Mouse (Mus musculus): Measurements from ENCODE around the gene Olfr922. TPM values are rescaled to one million over a fixed set of nuclear protein-coding genes. Genes with fewer than 3 reads are reported as not detected.

Gene Olfr922
- total and polyA plus RNA-seq, 3 experiments = not detected

- no peak for TF ChIP-seq NRF1 (IDR thresholded peaks at IDR 0.05; ENCODE audit: insufficient read depth, low read depth, low read length, poor library complexity, severe bottlenecking)
- TF ChIP-seq MYB (IDR thresholded peaks at IDR 0.05; ENCODE audit: low read depth, low read length) = no peak
- no peak for TF ChIP-seq POLR2AphosphoS5 (IDR thresholded peaks at IDR 0.05; ENCODE audit: borderline replicate concordance, low read depth, low read length)
- TF ChIP-seq RAD21 (IDR thresholded peaks at IDR 0.05; ENCODE audit: low read depth, low read length) = no peak
- TF ChIP-seq TCF12 (IDR thresholded peaks at IDR 0.05; ENCODE audit: low read depth, low read length) = no peak
- TF ChIP-seq ELF1 (IDR thresholded peaks at IDR 0.05; ENCODE audit: low read depth, low read length) = no peak
- no peak for TF ChIP-seq E2F4 (IDR thresholded peaks at IDR 0.05; ENCODE audit: borderline replicate concordance, low read depth, low read length)
- no peak for TF ChIP-seq TAL1 (IDR thresholded peaks at IDR 0.05; ENCODE audit: low read length)
- no peak for TF ChIP-seq KAT2A (conservative IDR thresholded peaks at IDR 0.05; ENCODE audit: low read depth, low read length)
- no peak for TF ChIP-seq GABPA (IDR thresholded peaks at IDR 0.05; ENCODE audit: low read depth, low read length)
- no peak for TF ChIP-seq CHD1 (IDR thresholded peaks at IDR 0.05; ENCODE audit: low read depth, low read length)
- TF ChIP-seq ZC3H11A (IDR thresholded peaks at IDR 0.05; ENCODE audit: low read depth, low read length) = no peak
- no peak for TF ChIP-seq SIN3A (IDR thresholded peaks at IDR 0.05; ENCODE audit: low read length)
- TF ChIP-seq RCOR1 (IDR thresholded peaks at IDR 0.05; ENCODE audit: low read depth, low read length) = no peak
- TF ChIP-seq MEF2A (IDR thresholded peaks at IDR 0.05; ENCODE audit: extremely low read depth, insufficient replicate concordance, low read depth, low read length, poor library complexity, severe bottlenecking) = no peak
- H3K4me1 ChIP-seq (ENCODE audit: control insufficient read depth in 1 of 2, insufficient read depth in 2 of 2, low read length in 2 of 2) = no peaks in the 10 kb centered on the region
- H3K9me3 ChIP-seq (replicated peaks; ENCODE audit: insufficient read depth, low read length) = no peaks in the 10 kb centered on the region
- no peaks in the 10 kb centered on the region for H3K27me3 ChIP-seq (ENCODE audit: control insufficient read depth in 1 of 2, insufficient read depth in 2 of 2, low read length in 2 of 2)
- no peaks in the 10 kb centered on the region for H3K36me3 ChIP-seq (ENCODE audit: control insufficient read depth in 1 of 2, insufficient read depth in 2 of 2, low read length in 2 of 2)
- H3K27ac ChIP-seq (ENCODE audit: control insufficient read depth, low read depth, low read length) = no peak overlapping the region
- no peak overlapping the region for H3K4me3 ChIP-seq (ENCODE audit: control insufficient read depth in 1 of 2, insufficient read depth in 1 of 2, low read depth in 2 of 2, low read length in 2 of 2)
- no peak for DNase-seq (ENCODE audit: low read depth, low spot score)
- no peaks in the 10 kb centered on the region for H3K79me2 ChIP-seq (ENCODE audit: control insufficient read depth, insufficient read depth, low read length, poor library complexity)
- no peak overlapping the region for H3K9ac ChIP-seq (ENCODE audit: control insufficient read depth, low read depth, low read length, poor library complexity, severe bottlenecking)
Observed at GRCm38 (mm10) chr9:38792689-38793088, 21.7 kb upstream of the Olfr922 start.

- Histone ChIP-seq H3K79me2 (ENCODE audit: control insufficient read depth, insufficient read depth, low read length, poor library complexity) (no peaks in the 10 kb centered on the region), H3K4me3 (ENCODE audit: control insufficient read depth in 1 of 2, insufficient read depth in 1 of 2, low read depth in 2 of 2, low read length in 2 of 2) (no peak overlapping the region), H3K36me3 (ENCODE audit: control insufficient read depth in 1 of 2, insufficient read depth in 2 of 2, low read length in 2 of 2) (no peaks in the 10 kb centered on the region), H3K27ac (ENCODE audit: control insufficient read depth, low read depth, low read length) (no peak overlapping the region), H3K4me1 (ENCODE audit: control insufficient read depth in 1 of 2, insufficient read depth in 2 of 2, low read length in 2 of 2) (no peaks in the 10 kb centered on the region), H3K9me3 (replicated peaks; ENCODE audit: insufficient read depth, low read length) (no peaks in the 10 kb centered on the region), H3K9ac (ENCODE audit: control insufficient read depth, low read depth, low read length, poor library complexity, severe bottlenecking) (no peak overlapping the region), H3K27me3 (ENCODE audit: control insufficient read depth in 1 of 2, insufficient read depth in 2 of 2, low read length in 2 of 2) (no peaks in the 10 kb centered on the region)
- TF ChIP-seq BHLHE40 (IDR thresholded peaks at IDR 0.05; ENCODE audit: borderline replicate concordance, low read depth, low read length) = no peak
- no peak for TF ChIP-seq MYB (IDR thresholded peaks at IDR 0.05; ENCODE audit: low read depth, low read length)
- no peak for TF ChIP-seq MYC (IDR thresholded peaks at IDR 0.05; ENCODE audit: low read depth, low read length)
- TF ChIP-seq USF2 (IDR thresholded peaks at IDR 0.05; ENCODE audit: borderline replicate concordance in 1 of 2, insufficient read depth in 1 of 2, low read depth in 1 of 2, low read length in 2 of 2) = no peak
- TF ChIP-seq CTCF (IDR thresholded peaks at IDR 0.05 in 2 of 3, conservative IDR thresholded peaks at IDR 0.05 in 1 of 3; ENCODE audit: control insufficient read depth in 1 of 3, insufficient read depth in 1 of 3, low read depth in 2 of 3, low read length in 3 of 3, poor library complexity in 1 of 3, severe bottlenecking in 1 of 3) = peak in 1 of 3 experiments; percentile 5; a peak in 1 of 6 replicates
- TF ChIP-seq RCOR1 (IDR thresholded peaks at IDR 0.05; ENCODE audit: low read depth, low read length) = no peak
- TF ChIP-seq ZNF384 (IDR thresholded peaks at IDR 0.05; ENCODE audit: low read depth, low read length) = no peak
- TF ChIP-seq MAFK (IDR thresholded peaks at IDR 0.05; ENCODE audit: borderline replicate concordance, low read depth, low read length) = no peak
- no peak for TF ChIP-seq ELF1 (IDR thresholded peaks at IDR 0.05; ENCODE audit: low read depth, low read length)
- TF ChIP-seq HCFC1 (IDR thresholded peaks at IDR 0.05; ENCODE audit: low read depth, low read length) = no peak
- TF ChIP-seq POLR2AphosphoS5 (IDR thresholded peaks at IDR 0.05; ENCODE audit: borderline replicate concordance, low read depth, low read length) = no peak
- TF ChIP-seq GATA1 (IDR thresholded peaks at IDR 0.05; ENCODE audit: low read depth, low read length) = peak; percentile 21; the same call in 1 of the 2 replicates
- no peak for TF ChIP-seq NELFE (IDR thresholded peaks at IDR 0.05; ENCODE audit: low read depth, low read length)
- TF ChIP-seq SIN3A (IDR thresholded peaks at IDR 0.05; ENCODE audit: low read length) = no peak
- no peak for TF ChIP-seq NRF1 (IDR thresholded peaks at IDR 0.05; ENCODE audit: insufficient read depth, low read depth, low read length, poor library complexity, severe bottlenecking)
- no peak for TF ChIP-seq MXI1 (IDR thresholded peaks at IDR 0.05; ENCODE audit: low read depth, low read length)
- peak; percentile 12 for TF ChIP-seq RAD21 (IDR thresholded peaks at IDR 0.05; ENCODE audit: low read depth, low read length)
- TF ChIP-seq CHD2 (IDR thresholded peaks at IDR 0.05; ENCODE audit: low read length) = no peak
- TF ChIP-seq MAX (IDR thresholded peaks at IDR 0.05; ENCODE audit: low read length) = no peak
- no peak for TF ChIP-seq TCF12 (IDR thresholded peaks at IDR 0.05; ENCODE audit: low read depth, low read length)
- no peak for TF ChIP-seq ZKSCAN1 (IDR thresholded peaks at IDR 0.05; ENCODE audit: low read depth, low read length)
- DNase-seq (ENCODE audit: low read depth, low spot score) = no peak
Observed at GRCm38 (mm10) chr9:38805696-38806095, 8.7 kb upstream of the Olfr922 start.
